Mouse (Mus musculus) liver, embryonic 14.5 days (tissue): ENCODE results near the gene Pate4. TPM values are rescaled to one million over a fixed set of nuclear protein-coding genes. Genes with fewer than 3 reads are reported as not detected.

Experiments used
- ATAC-seq: fragments of 200-750 bp; cut with Nextera tagmentation; 2 replicates; pipeline ENCODE4 v1.8.0; 2017; ENCODE audit warnings: moderate number of reproducible peaks, mild to moderate bottlenecking, moderate library complexity; ENCODE audit not compliant: insufficient read depth
- DNase-seq, 3 experiments: peaks; one replicate each; pipeline ENCODE4 v3.0.0-alpha.2; 2012 to 2013; ENCODE audit warnings: low read depth in 3 of 3, low spot score in 3 of 3
- H3K27ac ChIP-seq: fragments of 300-500 bp; sonication (generic); 2 replicates; pipeline ENCODE4 v1.5.1; 2014; ENCODE audit warnings: moderate library complexity, mild to moderate bottlenecking, control low read depth, inconsistent platforms
- H3K27me3 ChIP-seq: fragments of 300-500 bp; sonication (generic); 2 replicates; pipeline ENCODE4 v1.6.1; 2014; ENCODE audit warnings: mild to moderate bottlenecking, low read length, moderate library complexity; ENCODE audit not compliant: control insufficient read depth, insufficient read depth
- H3K36me3 ChIP-seq: fragments of 300-500 bp; sonication (generic); replicated peaks from 2 replicates; pipeline ENCODE4 v1.6.1; 2014; ENCODE audit warnings: low read depth; ENCODE audit not compliant: control insufficient read depth, insufficient read depth
- H3K4me1 ChIP-seq, 2 experiments: fragments of 200-500 bp in 1 of 2; fragments of 300-500 bp in 1 of 2; sonication (generic) in 1 of 2; replicated peaks; 2 replicates each; pipeline ENCODE4 v1.6.1; 2012 to 2014; ENCODE audit warnings: antibody characterized with exemption in 1 of 2, inconsistent platforms in 1 of 2, low read length in 1 of 2; ENCODE audit not compliant: control insufficient read depth in 2 of 2, insufficient read depth in 2 of 2
- H3K4me2 ChIP-seq: fragments of 300-500 bp; sonication (generic); 2 replicates; pipeline ENCODE4 v1.6.1; 2014; ENCODE audit warnings: low read depth, mild to moderate bottlenecking, control low read depth, moderate library complexity
- H3K4me3 ChIP-seq, 2 experiments: fragments of 200-500 bp in 1 of 2; fragments of 300-500 bp in 1 of 2; sonication (generic) in 1 of 2; 2 replicates each; pipeline ENCODE4 v1.5.1; 2012 to 2014; ENCODE audit warnings: low read depth in 2 of 2, low read length in 2 of 2, mild to moderate bottlenecking in 2 of 2, control low read depth in 1 of 2, inconsistent platforms in 1 of 2, moderate library complexity in 1 of 2; ENCODE audit not compliant: insufficient read depth in 1 of 2
- H3K9ac ChIP-seq: fragments of 300-500 bp; sonication (generic); replicated peaks from 2 replicates; pipeline ENCODE4 v1.6.1; 2014; ENCODE audit warnings: mild to moderate bottlenecking, control low read depth, moderate library complexity
- H3K9me3 ChIP-seq: fragments of 300-500 bp; sonication (generic); 2 replicates; pipeline ENCODE4 v1.6.1; 2016; ENCODE audit warnings: low read length, mixed read lengths; ENCODE audit not compliant: control insufficient read depth
- CTCF ChIP-seq: IDR thresholded peaks from 2 replicates; pipeline ENCODE4 v1.5.1; 2016; ENCODE audit warnings: antibody characterized with exemption, low read depth, control low read depth
- EP300 ChIP-seq: IDR thresholded peaks from 2 replicates; pipeline ENCODE4 v1.6.1; 2016; ENCODE audit warnings: antibody characterized with exemption, low read depth
- WGBS: fragments of 180-500 bp; shearing (Covaris S2); extraction: QIAGEN DNeasy Blood & Tissue Kit; methylation state at CpG from one replicate; pipeline ENCODE4 v1.1.7; 2014; ENCODE audit not compliant: insufficient replicate concordance; 5-methylcytosine and 5-hydroxymethylcytosine counted together
- polyA plus RNA-seq, 2 experiments: library from polyadenylated mRNA; depleted of rRNA in 1 of 2; stranded (reverse) in 1 of 2; unstranded in 1 of 2; fragments of >200 nt; fragmentation: Nextera tagmentation in 1 of 2; extraction: Ambion mirVana in 1 of 2; gene quantifications; 2 replicates each; pipeline versions ENCODE4 v1.2.1 to v1.2.3; 2012 to 2014

Pate4 gene
- polyA plus RNA-seq, 2 experiments = not detected

GRCm38 (mm10) chr9:35569571-35570534, 41.9 kb downstream of the Pate4 start, which contains the start of the genes Pate2 and Hyls1:
Gene Pate2 (plus strand): TSS chr9:35570284.
Gene Hyls1 (minus strand): TSS chr9:35570398.
- peaks cover 30% of the 10 kb centered on the region for H3K36me3 ChIP-seq
- H3K27ac ChIP-seq = peak within 1 kb of the TSS; percentile 85
- H3K9ac ChIP-seq = peak within 1 kb of the TSS; percentile 96
- H3K9me3 ChIP-seq = no peaks in the 10 kb centered on the region
- peaks cover 9% of the 10 kb centered on the region for H3K27me3 ChIP-seq
- DNase-seq = peak; percentile 95 to 96 (median 96)
- TF ChIP-seq CTCF = peak; percentile 46; the same call in 1 of the 2 replicates
- 0 out of 2 replicates have a peak, but pooled peaks have one; percentile 16 for TF ChIP-seq EP300
- WGBS = under 1% methylated on average over 86 of the region's 86 CpGs
- peak; percentile 96 for ATAC-seq
- peak within 1 kb of the TSS; percentile 74 to 99 for H3K4me3 ChIP-seq
- peak within 1 kb of the TSS; percentile 84 for H3K4me2 ChIP-seq
- peaks cover 0 to 4% of the 10 kb centered on the region in 2 experiments; a peak in 2 of 4 replicates for H3K4me1 ChIP-seq

GRCm38 (mm10) chr9:35567995-35568394, 43.7 kb downstream of the Pate4 start:
- H3K4me1 ChIP-seq = peaks cover 0 to 4% of the 10 kb centered on the region in 2 experiments; a peak in 2 of 4 replicates
- H3K27ac ChIP-seq = no peak overlapping the region
- TF ChIP-seq EP300 = no peak
- TF ChIP-seq CTCF = no peak
- no peaks in the 10 kb centered on the region; the same call in 1 of the 2 replicates for H3K27me3 ChIP-seq
- peaks cover 36% of the 10 kb centered on the region for H3K36me3 ChIP-seq
- H3K4me3 ChIP-seq = no peak overlapping the region; a peak in 1 of 4 replicates
- DNase-seq (no peak), ATAC-seq (no peak)
- H3K9ac ChIP-seq = no peak overlapping the region
- H3K9me3 ChIP-seq = no peaks in the 10 kb centered on the region
- H3K4me2 ChIP-seq = peak overlapping the region; percentile 84
- WGBS = 82% methylated on average over 3 of the region's 3 CpGs

- Histone ChIP-seq H3K9ac (no peak overlapping the region), H3K4me1 (peaks cover 0 to 5% of the 10 kb centered on the region in 2 experiments; a peak in 3 of 4 replicates), H3K27me3 (no peaks in the 10 kb centered on the region), H3K4me3 (no peak overlapping the region), H3K36me3 (peaks cover 45% of the 10 kb centered on the region), H3K27ac (no peak overlapping the region), H3K4me2 (no peak overlapping the region), H3K9me3 (no peaks in the 10 kb centered on the region)
- no peak for ATAC-seq
- no peak for DNase-seq
- no peak for TF ChIP-seq CTCF
- TF ChIP-seq EP300 = no peak
- 74% methylated on average over 5 of the region's 5 CpGs for WGBS
Observed at GRCm38 (mm10) chr9:35564536-35565240, 47.1 kb downstream of the Pate4 start.

- Histone ChIP-seq H3K9me3 (no peaks in the 10 kb centered on the region), H3K27me3 (peaks cover 26% of the 10 kb centered on the region), H3K4me2 (no peak overlapping the region), H3K9ac (no peak overlapping the region), H3K36me3 (peaks cover 33% of the 10 kb centered on the region), H3K4me3 (no peak overlapping the region), H3K27ac (no peak overlapping the region), H3K4me1 (peaks cover 6 to 10% of the 10 kb centered on the region in 2 experiments)
- DNase-seq = no peak
- TF ChIP-seq CTCF = no peak
- TF ChIP-seq EP300 = no peak
- 56% methylated on average over 6 of the region's 6 CpGs for WGBS
- no peak for ATAC-seq
Observed at GRCm38 (mm10) chr9:35561583-35561982, 50.2 kb downstream of the Pate4 start.
